In the genomic region with DNA sequence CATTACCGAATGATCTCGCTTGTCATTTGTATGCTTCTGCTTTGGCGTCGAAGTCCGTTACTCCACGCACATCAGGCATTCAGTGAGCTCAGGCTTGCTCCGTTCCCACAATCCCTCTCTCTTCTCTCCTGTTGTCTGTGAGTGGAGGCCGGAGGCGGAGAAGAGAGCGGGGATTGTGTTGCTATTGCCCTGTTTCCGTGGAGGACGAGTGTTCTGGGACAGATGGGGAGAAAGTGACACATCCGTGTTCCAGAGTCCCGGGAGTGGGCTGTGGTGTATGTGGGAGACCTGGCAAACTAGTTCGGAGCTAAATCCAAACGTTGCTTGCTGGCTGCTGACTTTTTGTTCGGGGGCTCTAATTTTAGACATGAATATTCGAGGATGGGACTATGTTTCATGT, we compare ENCODE assay signal across 13 mouse cellular contexts. TPM values are rescaled to one million over a fixed set of nuclear protein-coding genes. Genes with fewer than 3 reads are reported as not detected.
A peak's percentile ranks its signal among the peaks of the same experiment; 100 is the strongest.
DNase-seq lines count a peak whose midpoint lies in the region; ATAC-seq and TF ChIP-seq lines count a peak whose summit lies in the region.
"Had no signal": no experiment of that assay in that cellular context is flagged by ENCODE, and none has a peak within 500 bp of the region (broad histone marks: within the 10 kb centered on the region; RNA-seq: fewer than 3 reads in every experiment).

No protein-coding gene starts in this region.

- H3K9me3 ChIP-seq in embryonic facial prominence, embryonic 14.5 days (ENCODE audit: control insufficient read depth, low read length), result no peaks in the 10 kb centered on the region
- peaks cover 4% of the 10 kb centered on the region; the same call in 1 of the 2 replicates for H3K9me3 ChIP-seq in limb, embryonic 14.5 days (ENCODE audit: control insufficient read depth, low read length)
- H3K9me3 ChIP-seq: midbrain, embryonic 13.5 days; neural tube, embryonic 15.5 days had no signal

- no peaks in the 10 kb centered on the region for H3K36me3 ChIP-seq in embryonic facial prominence, embryonic 14.5 days (ENCODE audit: control insufficient read depth, insufficient read depth, low read length)
- no peaks in the 10 kb centered on the region for H3K36me3 ChIP-seq in limb, embryonic 14.5 days (ENCODE audit: control insufficient read depth, insufficient read depth, low read length)
- no peaks in the 10 kb centered on the region for H3K36me3 ChIP-seq in thymus, adult 2 months (ENCODE audit: control insufficient read depth, insufficient read depth, low read length)
- H3K36me3 ChIP-seq: midbrain, embryonic 13.5 days; neural tube, embryonic 15.5 days had no signal

- peak; percentile 15; the same call in 1 of the 2 replicates for ATAC-seq in embryonic facial prominence, embryonic 14.5 days (ENCODE audit: low read depth)
- no peak for ATAC-seq in limb, embryonic 14.5 days (ENCODE audit: low FRiP score, low read depth)
- ATAC-seq: CD4-positive, CD25-positive, alpha-beta regulatory T cell, adult 4 months; midbrain, embryonic 13.5 days had no signal

- H3K9ac ChIP-seq in embryonic facial prominence, embryonic 14.5 days (ENCODE audit: low read depth, low read length), result no peak overlapping the region; the same call in 1 of the 2 replicates
- H3K9ac ChIP-seq in limb, embryonic 14.5 days (ENCODE audit: low read depth, low read length, severe bottlenecking), result no peak overlapping the region
- H3K9ac ChIP-seq: midbrain, embryonic 13.5 days; neural tube, embryonic 15.5 days had no signal

- DNase-seq in kidney, postnatal 10 days, result peak; percentile 3
- no peak for DNase-seq in kidney, postnatal 36 days
- no peak for DNase-seq in embryonic facial prominence, embryonic 14.5 days (ENCODE audit: low spot score)
- peak; percentile 74 for DNase-seq in layer of hippocampus, adult 11-12 months (ENCODE audit: low spot score)
- DNase-seq in limb, embryonic 14.5 days (ENCODE audit: low spot score), result no peak
- no peak for DNase-seq in gastrocnemius, postnatal 10 days
- no peak for DNase-seq in thymus, adult 2 months
- no peak for DNase-seq in lung, adult 2 months
- DNase-seq: cerebellum, adult 9-11 months had no signal

- WGBS in embryonic facial prominence, embryonic 14.5 days, result 69% methylated on average over 18 of the region's 18 CpGs
- 79% methylated on average over 18 of the region's 18 CpGs for WGBS in limb, embryonic 14.5 days
- WGBS in thymus, adult 2 months, result 94% methylated on average over 18 of the region's 18 CpGs
- 80% methylated on average over 18 of the region's 18 CpGs for WGBS in lung, adult 2 months

- H3K27ac ChIP-seq in embryonic facial prominence, embryonic 14.5 days (replicated peaks; ENCODE audit: low read depth, low read length), result peak overlapping the region; percentile 83
- peak overlapping the region; percentile 55 for H3K27ac ChIP-seq in limb, embryonic 14.5 days (replicated peaks; ENCODE audit: low read depth, low read length)
- no peak overlapping the region for H3K27ac ChIP-seq in thymus, adult 2 months (ENCODE audit: control insufficient read depth, insufficient read depth, low read length)
- H3K27ac ChIP-seq: heart, adult 2 months; midbrain, embryonic 13.5 days; neural tube, embryonic 15.5 days had no signal

- H3K4me3 ChIP-seq in embryonic facial prominence, embryonic 14.5 days (ENCODE audit: low read depth, low read length), result no peak overlapping the region
- no peak overlapping the region for H3K4me3 ChIP-seq in limb, embryonic 14.5 days (replicated peaks; ENCODE audit: low read length)
- H3K4me3 ChIP-seq in thymus, adult 2 months (ENCODE audit: control insufficient read depth, insufficient read depth, low read length), result no peak overlapping the region
- no peak overlapping the region for H3K4me3 ChIP-seq in lung, adult 2 months (replicated peaks; ENCODE audit: extremely low read depth, low read depth, low read length)
- H3K4me3 ChIP-seq: heart, adult 2 months; midbrain, embryonic 13.5 days; neural tube, embryonic 15.5 days had no signal

- H3K4me2 ChIP-seq in embryonic facial prominence, embryonic 14.5 days (ENCODE audit: low read depth, low read length), result peak overlapping the region; percentile 4; the same call in 1 of the 2 replicates
- H3K4me2 ChIP-seq in limb, embryonic 14.5 days (replicated peaks; ENCODE audit: low read depth, low read length, severe bottlenecking), result no peak overlapping the region
- H3K4me2 ChIP-seq: midbrain, embryonic 13.5 days; neural tube, embryonic 15.5 days had no signal

- TF ChIP-seq CTCF in thymus, adult 2 months (IDR thresholded peaks at IDR 0.05; ENCODE audit: borderline replicate concordance, control insufficient read depth, extremely low read depth, insufficient read depth, low read length, poor library complexity), result no peak
- TF ChIP-seq CTCF in lung, adult 2 months (IDR thresholded peaks at IDR 0.05; ENCODE audit: insufficient read depth, low read length), result no peak

- peaks cover 19% of the 10 kb centered on the region for H3K4me1 ChIP-seq in embryonic facial prominence, embryonic 14.5 days (ENCODE audit: control insufficient read depth, insufficient read depth, low read length)
- peaks cover 12% of the 10 kb centered on the region for H3K4me1 ChIP-seq in limb, embryonic 14.5 days (ENCODE audit: control insufficient read depth, insufficient read depth, low read length)
- no peaks in the 10 kb centered on the region for H3K4me1 ChIP-seq in thymus, adult 2 months (replicated peaks; ENCODE audit: control insufficient read depth, insufficient read depth, low read length)
- H3K4me1 ChIP-seq in lung, adult 2 months (ENCODE audit: control insufficient read depth, insufficient read depth, low read length), result no peaks in the 10 kb centered on the region
- H3K4me1 ChIP-seq: midbrain, embryonic 13.5 days; neural tube, embryonic 15.5 days had no signal

- H3K27me3 ChIP-seq in embryonic facial prominence, embryonic 14.5 days (replicated peaks; ENCODE audit: control insufficient read depth, insufficient read depth, low read length), result no peaks in the 10 kb centered on the region
- no peaks in the 10 kb centered on the region for H3K27me3 ChIP-seq in limb, embryonic 14.5 days (ENCODE audit: control insufficient read depth, insufficient read depth, low read length)
- H3K27me3 ChIP-seq in thymus, adult 2 months (ENCODE audit: control insufficient read depth, insufficient read depth, low read length), result no peaks in the 10 kb centered on the region
- H3K27me3 ChIP-seq: midbrain, embryonic 13.5 days; neural tube, embryonic 15.5 days had no signal

- no peak for TF ChIP-seq POLR2A in limb, embryonic 14.5 days (IDR thresholded peaks at IDR 0.05; ENCODE audit: borderline replicate concordance, extremely low read depth, insufficient read depth, insufficient read length)
- TF ChIP-seq POLR2A in thymus, adult 2 months (IDR thresholded peaks at IDR 0.05; ENCODE audit: control insufficient read depth, extremely low read depth, insufficient read depth, low read length, poor library complexity), result no peak
- no peak for TF ChIP-seq POLR2A in lung, adult 2 months (IDR thresholded peaks at IDR 0.05; ENCODE audit: borderline replicate concordance, extremely low read depth, low read depth, low read length)

RNA-seq across cellular contexts. Expression of a gene that starts 14.6 kb away (rescaled TPM):
- polyA plus RNA-seq in embryonic facial prominence, embryonic 14.5 days (2014; fragmentation: Nextera tagmentation; extraction: Ambion mirVana), result 35.7 and 43.5 TPM in 2 replicates
- 31.4 and 36.6 TPM in 2 replicates for polyA plus RNA-seq in limb, embryonic 14.5 days (2012; rRNA removed)
- polyA plus RNA-seq in limb, embryonic 14.5 days (2014; fragmentation: Nextera tagmentation; extraction: Ambion mirVana), result 54.0 and 64.2 TPM in 2 replicates
- total RNA-seq in gastrocnemius, postnatal 10 days (2021), result 10 to 100 TPM in 1 of 2 experiments, 1 to 10 TPM in 1; 8.1 to 10.6 TPM
- 9.7 and 13.1 TPM in 2 replicates for polyA plus RNA-seq in thymus, adult 2 months (2012; rRNA removed)
- polyA plus RNA-seq in lung, adult 2 months (2012; rRNA removed), result 44.2 and 62.3 TPM in 2 replicates

Comparison
In these comparisons a context has a peak if more than half of its experiments do, and no peak if none do; other contexts are left out.
1. DNase-seq: peak in kidney, postnatal 10 days (single experiment) and layer of hippocampus, adult 11-12 months (single experiment); none in kidney, postnatal 36 days (0 of 2), embryonic facial prominence, embryonic 14.5 days (single experiment), limb, embryonic 14.5 days (single experiment), gastrocnemius, postnatal 10 days (single experiment), thymus, adult 2 months (single experiment) and lung, adult 2 months (single experiment).